Comparison of ENCODE assay signal across 10 mouse cellular contexts in genomic region chr1:162075831-162076230, GRCm38 (mm10).
A peak's percentile ranks its signal among the peaks of the same experiment; 100 is the strongest.
DNase-seq lines count a peak whose midpoint lies in the region; ATAC-seq lines count a peak whose summit lies in the region.
"Had no signal": no experiment of that assay in that cellular context is flagged by ENCODE, and none has a peak within 500 bp of the region (broad histone marks: within the 10 kb centered on the region; RNA-seq: fewer than 3 reads in every experiment).

No protein-coding gene starts in this region.

- no peak for DNase-seq in forebrain, embryonic 10.5 days (ENCODE audit: extremely low spot score, low spot score)
- no peak for DNase-seq in kidney, postnatal 10 days
- DNase-seq in urinary bladder, postnatal 10 days (ENCODE audit: low spot score) = no peak
- DNase-seq in frontal cortex, postnatal 25 days (ENCODE audit: low spot score in 2 of 2) = no peak

- no peak overlapping the region for H3K4me3 ChIP-seq in forebrain, embryonic 10.5 days
- no peak overlapping the region for H3K4me3 ChIP-seq in forebrain, embryonic 16.5 days (replicated peaks; ENCODE audit: low read length)
- H3K4me3 ChIP-seq in kidney, embryonic 16.5 days (ENCODE audit: low read length) = no peak overlapping the region
- H3K4me3 ChIP-seq in embryonic facial prominence, embryonic 15.5 days (replicated peaks) = no peak overlapping the region
- no peak overlapping the region for H3K4me3 ChIP-seq in neural tube, embryonic 12.5 days
- H3K4me3 ChIP-seq: hindbrain, embryonic 13.5 days had no signal

- no peak for ATAC-seq in forebrain, embryonic 16.5 days
- ATAC-seq in kidney, embryonic 16.5 days (ENCODE audit: low FRiP score, low TSS enrichment) = no peak
- no peak for ATAC-seq in embryonic facial prominence, embryonic 15.5 days (ENCODE audit: insufficient number of reproducible peaks, low FRiP score, low TSS enrichment, low read depth)
- ATAC-seq in neural tube, embryonic 12.5 days (ENCODE audit: low FRiP score, low read depth) = 0 out of 2 replicates have a peak, but pooled peaks have one; percentile 18

- H3K4me1 ChIP-seq in forebrain, embryonic 10.5 days = peaks cover 35% of the 10 kb centered on the region
- 0 out of 2 replicates have a peak, but pooled peaks cover 2% of the 10 kb centered on the region for H3K4me1 ChIP-seq in forebrain, embryonic 16.5 days (replicated peaks; ENCODE audit: control insufficient read depth, insufficient read depth, low read length)
- peaks cover 37% of the 10 kb centered on the region for H3K4me1 ChIP-seq in kidney, embryonic 16.5 days (ENCODE audit: insufficient read depth, low read length)
- H3K4me1 ChIP-seq in embryonic facial prominence, embryonic 15.5 days = peaks cover 40% of the 10 kb centered on the region
- H3K4me1 ChIP-seq in neural tube, embryonic 12.5 days = peaks cover 10% of the 10 kb centered on the region; the same call in 1 of the 2 replicates

- H3K27ac ChIP-seq in forebrain, embryonic 10.5 days = peak overlapping the region; percentile 77
- no peak overlapping the region for H3K27ac ChIP-seq in forebrain, embryonic 16.5 days (ENCODE audit: low read length)
- H3K27ac ChIP-seq in kidney, embryonic 16.5 days (ENCODE audit: low read length) = peak overlapping the region; percentile 90
- peak overlapping the region; percentile 97 for H3K27ac ChIP-seq in embryonic facial prominence, embryonic 15.5 days (replicated peaks)
- no peak overlapping the region for H3K27ac ChIP-seq in neural tube, embryonic 12.5 days

- 81% methylated on average over 10 of the region's 10 CpGs for WGBS in forebrain, embryonic 10.5 days
- 62% methylated on average over 10 of the region's 10 CpGs for WGBS in forebrain, embryonic 16.5 days
- WGBS in kidney, embryonic 16.5 days = 61% methylated on average over 10 of the region's 10 CpGs
- WGBS in embryonic facial prominence, embryonic 15.5 days = 32% methylated on average over 10 of the region's 10 CpGs
- WGBS in neural tube, embryonic 12.5 days = 66% methylated on average over 10 of the region's 10 CpGs

- H3K36me3 ChIP-seq in forebrain, embryonic 10.5 days (replicated peaks) = no peaks in the 10 kb centered on the region
- H3K36me3 ChIP-seq in forebrain, embryonic 16.5 days (ENCODE audit: control insufficient read depth, insufficient read depth) = no peaks in the 10 kb centered on the region
- H3K36me3 ChIP-seq in kidney, embryonic 16.5 days (ENCODE audit: insufficient read depth, low read length) = no peaks in the 10 kb centered on the region
- no peaks in the 10 kb centered on the region for H3K36me3 ChIP-seq in embryonic facial prominence, embryonic 15.5 days
- no peaks in the 10 kb centered on the region for H3K36me3 ChIP-seq in neural tube, embryonic 12.5 days
- H3K36me3 ChIP-seq: G1E; hindbrain, embryonic 13.5 days had no signal

- no peak overlapping the region for H3K4me2 ChIP-seq in forebrain, embryonic 16.5 days (ENCODE audit: low read length)
- H3K4me2 ChIP-seq in kidney, embryonic 16.5 days (replicated peaks; ENCODE audit: low read depth, low read length) = no peak overlapping the region
- H3K4me2 ChIP-seq in embryonic facial prominence, embryonic 15.5 days (replicated peaks) = peak overlapping the region; percentile 5; the same call in 1 of the 2 replicates
- H3K4me2 ChIP-seq in neural tube, embryonic 12.5 days (replicated peaks) = no peak overlapping the region
- H3K4me2 ChIP-seq: hindbrain, embryonic 13.5 days had no signal

- no peaks in the 10 kb centered on the region for H3K27me3 ChIP-seq in forebrain, embryonic 10.5 days (ENCODE audit: poor library complexity, severe bottlenecking)
- H3K27me3 ChIP-seq in forebrain, embryonic 16.5 days (replicated peaks; ENCODE audit: control insufficient read depth, insufficient read depth, low read length) = no peaks in the 10 kb centered on the region
- no peaks in the 10 kb centered on the region for H3K27me3 ChIP-seq in kidney, embryonic 16.5 days (ENCODE audit: insufficient read depth, low read length)
- H3K27me3 ChIP-seq in embryonic facial prominence, embryonic 15.5 days = no peaks in the 10 kb centered on the region
- no peaks in the 10 kb centered on the region for H3K27me3 ChIP-seq in neural tube, embryonic 12.5 days (replicated peaks)
- H3K27me3 ChIP-seq: hindbrain, embryonic 13.5 days had no signal

- H3K9ac ChIP-seq in forebrain, embryonic 16.5 days (replicated peaks; ENCODE audit: low read depth, low read length) = no peak overlapping the region
- H3K9ac ChIP-seq in kidney, embryonic 16.5 days (replicated peaks; ENCODE audit: low read length) = peak overlapping the region; percentile 8; the same call in 1 of the 2 replicates
- H3K9ac ChIP-seq in embryonic facial prominence, embryonic 15.5 days = no peak overlapping the region
- no peak overlapping the region for H3K9ac ChIP-seq in neural tube, embryonic 12.5 days
- H3K9ac ChIP-seq: hindbrain, embryonic 13.5 days had no signal

- no peaks in the 10 kb centered on the region for H3K9me3 ChIP-seq in forebrain, embryonic 10.5 days
- no peaks in the 10 kb centered on the region for H3K9me3 ChIP-seq in forebrain, embryonic 16.5 days (ENCODE audit: control insufficient read depth, low read length)
- H3K9me3 ChIP-seq in kidney, embryonic 16.5 days (ENCODE audit: low read length) = no peaks in the 10 kb centered on the region
- H3K9me3 ChIP-seq in embryonic facial prominence, embryonic 15.5 days (replicated peaks) = no peaks in the 10 kb centered on the region
- no peaks in the 10 kb centered on the region for H3K9me3 ChIP-seq in neural tube, embryonic 12.5 days
- H3K9me3 ChIP-seq: G1E; hindbrain, embryonic 13.5 days had no signal

Comparison
In these comparisons a context has a peak if more than half of its experiments do, and no peak if none do; other contexts are left out.
1. H3K27ac ChIP-seq: peak in forebrain, embryonic 10.5 days (single experiment), kidney, embryonic 16.5 days (single experiment) and embryonic facial prominence, embryonic 15.5 days (single experiment); none in forebrain, embryonic 16.5 days (single experiment) and neural tube, embryonic 12.5 days (single experiment).